Mouse (Mus musculus) embryonic facial prominence, embryonic 10.5 days (tissue): ENCODE measurements around the gene Utp6. TPM values are rescaled to one million over a fixed set of nuclear protein-coding genes. Genes with fewer than 3 reads are reported as not detected.
A peak's percentile ranks its signal among the peaks of the same experiment; 100 is the strongest.

ENCODE experiments used
- DNase-seq: peaks from one replicate; pipeline ENCODE4 v3.0.0-alpha.2; 2017; ENCODE audit warnings: low spot score
- H3K27ac ChIP-seq: fragments of 300-500 bp; sonication (generic); replicated peaks from 2 replicates; pipeline ENCODE4 v1.5.1; 2016; ENCODE audit warnings: mild to moderate bottlenecking
- H3K27me3 ChIP-seq: fragments of 300-500 bp; sonication (generic); replicated peaks from 2 replicates; pipeline ENCODE4 v1.6.1; 2016; ENCODE audit warnings: low read depth, mild to moderate bottlenecking; ENCODE audit not compliant: poor library complexity, severe bottlenecking
- H3K36me3 ChIP-seq: fragments of 300-500 bp; sonication (generic); replicated peaks from 2 replicates; pipeline ENCODE4 v1.6.1; 2016; ENCODE audit warnings: mild to moderate bottlenecking, moderate library complexity
- H3K4me1 ChIP-seq: fragments of 300-500 bp; sonication (generic); 2 replicates; pipeline ENCODE4 v1.6.1; 2016
- H3K4me3 ChIP-seq: fragments of 300-500 bp; sonication (generic); 2 replicates; pipeline ENCODE4 v1.5.1; 2016; ENCODE audit warnings: mild to moderate bottlenecking, moderate library complexity
- H3K9me3 ChIP-seq: fragments of 300-500 bp; sonication (generic); 2 replicates; pipeline ENCODE4 v1.6.1; 2016; ENCODE audit warnings: mild to moderate bottlenecking
- WGBS: fragments of 180-500 bp; shearing (Covaris S2); methylation state at CpG from one replicate; pipeline ENCODE4 v1.1.7; 2016; 5-methylcytosine and 5-hydroxymethylcytosine counted together
- polyA plus RNA-seq: library from polyadenylated mRNA; unstranded; fragments of >200 nt; fragmentation: Nextera tagmentation; extraction: Ambion mirVana; gene quantifications from 2 replicates; pipeline ENCODE4 v1.2.1, GENCODE M21; 2016

Gene Utp6
- polyA plus RNA-seq, 1 experiment from 2014 or later, result 72.4 TPM

- no peak overlapping the region for H3K4me3 ChIP-seq
- WGBS, result 95% methylated on average over 8 of the region's 8 CpGs
- H3K9me3 ChIP-seq, result no peaks in the 10 kb centered on the region
- H3K4me1 ChIP-seq, result no peaks in the 10 kb centered on the region
- no peak for DNase-seq
- H3K27me3 ChIP-seq, result no peaks in the 10 kb centered on the region
- H3K36me3 ChIP-seq, result peaks cover 99% of the 10 kb centered on the region
- no peak overlapping the region for H3K27ac ChIP-seq
Measured at GRCm38 (mm10) chr11:79943136-79943535, 19.1 kb downstream of the Utp6 start.

DNA sequence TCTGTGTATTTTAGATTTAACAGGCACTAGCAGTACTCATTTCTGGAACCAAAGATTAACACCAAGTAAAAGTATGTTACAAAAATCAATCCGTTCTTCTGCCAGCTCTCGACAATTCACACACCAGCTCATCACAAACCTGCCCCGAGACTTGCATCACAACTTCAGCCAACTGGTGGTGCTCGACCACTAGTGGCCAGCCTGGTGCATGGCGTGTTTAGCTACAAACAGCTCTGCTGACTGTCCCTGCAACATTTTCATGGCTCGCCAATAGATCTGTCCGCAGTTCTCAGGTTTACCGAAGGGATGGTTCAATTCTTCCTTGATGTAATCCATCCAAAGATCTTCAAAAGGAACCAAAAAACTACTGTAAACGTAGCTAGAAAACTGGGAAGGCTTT is 26.4 kb downstream of the Utp6 start:
- Histone ChIP-seq H3K27me3 (no peaks in the 10 kb centered on the region), H3K4me1 (no peaks in the 10 kb centered on the region), H3K27ac (no peak overlapping the region), H3K4me3 (no peak overlapping the region), H3K9me3 (no peaks in the 10 kb centered on the region), H3K36me3 (peaks cover 99% of the 10 kb centered on the region)
- DNase-seq, result no peak
- 88% methylated on average over 9 of the region's 9 CpGs for WGBS

DNA sequence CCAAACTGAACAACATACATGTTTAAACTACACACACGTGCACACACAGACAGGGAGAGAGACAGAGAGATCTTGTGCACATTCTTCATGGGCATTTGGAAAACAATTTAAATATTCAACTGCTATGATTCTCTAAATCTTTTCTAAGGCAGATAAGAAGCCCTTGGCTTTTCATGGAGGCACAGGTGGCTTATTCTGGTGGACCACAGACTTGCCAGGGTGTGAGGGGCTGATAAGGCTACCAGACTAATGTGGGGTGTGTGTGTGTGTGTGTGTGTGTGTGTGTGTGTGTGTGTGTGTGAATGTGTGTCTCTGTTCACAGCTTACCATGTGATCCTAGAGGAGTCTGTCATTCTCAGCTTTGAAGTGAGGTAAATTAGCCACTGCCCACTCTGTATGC is 39.4 kb downstream of the Utp6 start:
- WGBS, result 74% methylated on average over 1 of the region's 1 CpGs

DNA sequence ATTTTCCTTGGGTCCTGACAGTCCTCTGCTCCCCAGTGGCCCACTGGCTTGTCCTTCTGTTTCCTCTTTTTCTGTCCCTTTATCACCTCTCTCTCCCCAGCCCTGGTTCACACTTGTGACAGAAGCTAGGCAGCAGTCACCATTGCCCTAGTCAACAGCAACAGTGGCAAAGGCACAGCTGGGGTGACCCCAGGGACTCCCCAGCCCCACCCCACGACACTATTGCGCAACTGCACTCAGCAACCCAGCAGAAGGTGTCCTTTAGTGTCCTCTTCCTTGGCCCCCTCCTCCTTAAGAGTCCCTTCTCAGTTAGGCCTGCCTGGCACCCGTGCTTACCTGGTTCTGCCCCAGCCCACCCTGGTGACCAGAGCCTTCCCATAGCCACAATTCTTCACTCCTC is 40.0 kb downstream of the Utp6 start:
- peaks cover 11% of the 10 kb centered on the region for H3K4me1 ChIP-seq
- no peaks in the 10 kb centered on the region for H3K9me3 ChIP-seq
- no peaks in the 10 kb centered on the region for H3K36me3 ChIP-seq
- no peak overlapping the region for H3K4me3 ChIP-seq
- no peak overlapping the region for H3K27ac ChIP-seq
- DNase-seq, result no peak
- no peaks in the 10 kb centered on the region; the same call in 1 of the 2 replicates for H3K27me3 ChIP-seq
- 78% methylated on average over 3 of the region's 3 CpGs for WGBS

More for the DNA sequence above, 39.4 kb downstream of the Utp6 start:
- Histone ChIP-seq H3K4me3 (no peak overlapping the region), H3K9me3 (no peaks in the 10 kb centered on the region), H3K27me3 (no peaks in the 10 kb centered on the region; the same call in 1 of the 2 replicates), H3K36me3 (no peaks in the 10 kb centered on the region), H3K4me1 (peaks cover 11% of the 10 kb centered on the region), H3K27ac (no peak overlapping the region)
- DNase-seq, result no peak

DNA sequence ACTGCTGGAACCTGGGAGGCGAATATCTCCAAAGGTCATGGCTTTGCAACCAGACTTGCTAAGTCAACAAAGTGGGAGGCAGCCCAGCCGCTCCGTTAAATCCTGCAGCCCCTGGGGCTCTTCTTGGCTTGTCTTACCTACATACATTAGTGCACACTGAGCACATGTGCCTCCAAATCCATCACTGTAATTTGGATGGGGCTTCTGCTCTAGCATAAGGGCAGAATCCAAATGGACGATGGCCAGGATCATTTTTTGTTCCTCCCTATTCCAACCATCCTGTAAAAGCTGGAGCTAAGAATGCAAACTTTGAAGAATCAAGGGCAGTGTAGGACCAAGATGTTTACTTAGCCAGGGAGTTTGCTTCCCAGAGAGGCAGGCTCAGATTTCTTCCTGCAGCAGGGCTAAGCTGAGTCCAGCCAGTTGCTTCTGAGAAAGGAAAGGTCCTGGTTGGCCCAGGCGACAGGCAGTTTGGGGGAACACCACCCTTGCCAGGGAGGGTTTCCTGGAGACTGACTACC is 41.6 kb downstream of the Utp6 start:
- peaks cover 11% of the 10 kb centered on the region for H3K4me1 ChIP-seq
- no peaks in the 10 kb centered on the region for H3K36me3 ChIP-seq
- no peaks in the 10 kb centered on the region for H3K9me3 ChIP-seq
- peak; percentile 25 for DNase-seq
- H3K27me3 ChIP-seq, result no peaks in the 10 kb centered on the region; the same call in 1 of the 2 replicates
- 43% methylated on average over 5 of the region's 5 CpGs for WGBS
- no peak overlapping the region; the same call in 1 of the 2 replicates for H3K4me3 ChIP-seq
- 0 out of 2 replicates have a peak overlapping the region, but pooled peaks have one; percentile 12 for H3K27ac ChIP-seq

DNA sequence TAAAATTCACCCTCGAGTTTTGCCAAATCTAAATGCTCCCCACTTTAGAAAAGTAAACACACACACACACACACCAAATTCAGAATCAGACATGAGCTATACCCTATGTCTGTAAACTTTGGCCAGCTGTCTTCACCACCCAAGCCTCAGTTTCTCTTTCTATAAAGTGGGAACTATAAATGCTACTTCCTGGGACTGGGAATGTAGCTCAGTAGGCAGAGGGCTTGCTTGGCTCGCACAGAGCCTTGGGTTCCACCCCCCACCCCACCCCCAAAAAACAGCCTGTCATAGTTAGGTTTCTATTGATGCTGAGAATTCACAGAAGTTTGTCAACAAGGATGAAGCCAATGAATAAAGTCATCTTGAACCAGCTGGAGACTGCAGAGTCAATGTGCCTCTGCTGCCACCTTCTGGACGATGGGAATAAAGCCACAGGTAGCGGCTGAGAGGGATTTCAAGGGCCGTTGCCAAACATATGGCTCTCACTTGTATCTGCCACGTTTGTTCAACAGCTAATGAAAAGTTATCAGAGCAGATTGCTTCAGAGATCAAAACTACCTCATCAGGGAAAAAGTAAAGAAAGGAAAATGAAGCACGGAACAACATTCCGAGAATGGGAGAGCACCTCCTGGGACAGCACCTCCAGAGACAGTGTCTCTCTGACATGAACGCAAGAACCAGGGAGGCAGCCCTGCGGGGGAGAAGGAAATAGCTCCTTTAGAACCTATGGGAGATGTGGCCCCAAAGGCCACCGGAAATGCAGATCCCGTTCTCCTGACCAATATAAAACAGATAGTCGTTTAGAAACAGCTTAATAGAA is 42.3 kb downstream of the Utp6 start:
- Histone ChIP-seq H3K4me3 (peak overlapping the region; percentile 16; the same call in 1 of the 2 replicates), H3K27me3 (no peaks in the 10 kb centered on the region; the same call in 1 of the 2 replicates), H3K27ac (0 out of 2 replicates have a peak overlapping the region, but pooled peaks have one; percentile 12), H3K36me3 (no peaks in the 10 kb centered on the region), H3K9me3 (no peaks in the 10 kb centered on the region), H3K4me1 (peaks cover 11% of the 10 kb centered on the region)
- 24% methylated on average over 13 of the region's 13 CpGs for WGBS
- peak; percentile 86 for DNase-seq

GRCm38 (mm10) chr11:79915696-79916349 is 46.4 kb downstream of the Utp6 start:
- DNase-seq, result no peak
- H3K4me3 ChIP-seq, result no peak overlapping the region
- WGBS, result 79% methylated on average over 9 of the region's 9 CpGs

GRCm38 (mm10) chr11:79908600-79909483 is 53.3 kb downstream of the Utp6 start:
- H3K27ac ChIP-seq, result no peak overlapping the region
- H3K36me3 ChIP-seq, result no peaks in the 10 kb centered on the region
- no peak overlapping the region for H3K4me3 ChIP-seq
- no peak for DNase-seq
- H3K27me3 ChIP-seq, result no peaks in the 10 kb centered on the region
- 82% methylated on average over 14 of the region's 14 CpGs for WGBS
- peaks cover 9% of the 10 kb centered on the region; the same call in 1 of the 2 replicates for H3K4me1 ChIP-seq
- no peaks in the 10 kb centered on the region for H3K9me3 ChIP-seq

More at GRCm38 (mm10) chr11:79915696-79916349, 46.4 kb downstream of the Utp6 start:
- Histone ChIP-seq H3K36me3 (no peaks in the 10 kb centered on the region), H3K27ac (no peak overlapping the region), H3K27me3 (no peaks in the 10 kb centered on the region), H3K4me1 (peaks cover 17% of the 10 kb centered on the region), H3K9me3 (no peaks in the 10 kb centered on the region)

GRCm38 (mm10) chr11:79906920-79907319 is 55.3 kb downstream of the Utp6 start:
- WGBS, result 64% methylated on average over 9 of the region's 9 CpGs

DNA sequence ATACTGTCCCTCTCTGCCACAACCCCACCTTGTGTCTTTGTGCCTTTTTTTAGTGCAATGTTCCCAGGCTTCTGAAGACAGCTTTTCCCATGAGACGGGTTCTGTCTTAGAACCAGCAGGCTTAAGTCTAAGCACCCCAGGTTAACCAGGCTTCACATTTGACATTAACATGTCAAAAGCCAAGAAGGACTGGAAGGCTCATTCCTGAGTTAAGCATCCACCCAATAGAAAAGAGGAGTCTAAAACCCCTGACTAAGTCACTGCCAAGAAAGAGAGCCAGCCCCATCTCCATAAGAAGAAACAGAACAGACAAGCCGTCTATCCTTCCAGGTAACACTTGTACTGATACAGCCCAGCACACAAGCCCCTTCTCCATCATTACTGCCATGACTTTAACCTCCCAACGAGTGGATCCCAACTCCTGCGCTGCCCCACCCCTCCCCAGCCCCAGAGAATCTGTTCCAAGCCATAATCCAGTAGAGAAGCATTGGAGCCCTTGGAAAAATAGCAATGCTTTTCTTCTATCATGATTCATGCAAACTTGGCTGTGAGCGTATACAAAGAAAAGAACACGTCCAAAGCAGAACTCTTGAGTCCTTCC is 59.2 kb downstream of the Utp6 start:
- Histone ChIP-seq H3K9me3 (no peaks in the 10 kb centered on the region), H3K27ac (no peak overlapping the region), H3K4me1 (no peaks in the 10 kb centered on the region), H3K4me3 (no peak overlapping the region), H3K36me3 (no peaks in the 10 kb centered on the region), H3K27me3 (no peaks in the 10 kb centered on the region)
- WGBS, result 83% methylated on average over 6 of the region's 6 CpGs
- no peak for DNase-seq

More at GRCm38 (mm10) chr11:79906920-79907319, 55.3 kb downstream of the Utp6 start:
- Histone ChIP-seq H3K4me1 (peaks cover 7% of the 10 kb centered on the region; the same call in 1 of the 2 replicates), H3K27ac (no peak overlapping the region), H3K9me3 (no peaks in the 10 kb centered on the region), H3K4me3 (no peak overlapping the region), H3K36me3 (no peaks in the 10 kb centered on the region), H3K27me3 (no peaks in the 10 kb centered on the region)
- DNase-seq, result no peak

- H3K4me3 ChIP-seq, result no peak overlapping the region
- DNase-seq, result no peak
- 88% methylated on average over 6 of the region's 6 CpGs for WGBS
Measured at GRCm38 (mm10) chr11:79901146-79901545, 61.0 kb downstream of the Utp6 start.

More at GRCm38 (mm10) chr11:79901146-79901545, 61.0 kb downstream of the Utp6 start:
- no peaks in the 10 kb centered on the region for H3K36me3 ChIP-seq
- no peak overlapping the region for H3K27ac ChIP-seq
- no peaks in the 10 kb centered on the region for H3K9me3 ChIP-seq
- no peaks in the 10 kb centered on the region for H3K4me1 ChIP-seq
- no peaks in the 10 kb centered on the region for H3K27me3 ChIP-seq
